Mouse (Mus musculus) layer of hippocampus, postnatal 25 days (tissue): Measurements from ENCODE around the gene Capn6. TPM values are rescaled to one million over a fixed set of nuclear protein-coding genes. Genes with fewer than 3 reads are reported as not detected.

Source experiments
- DNase-seq, 2 experiments: peaks; one replicate each; pipeline ENCODE4 v3.0.0; 2022; ENCODE audit warnings: mixed read lengths in 2 of 2, low spot score in 1 of 2; ENCODE audit errors: extremely low spot score in 1 of 2
- microRNA-seq, 2 experiments: library from miRNA; unstranded; fragments of <30 nt; microRNA quantifications; one replicate each; pipeline ENCODE4 v1.2.0; 2021
- total RNA-seq, 2 experiments: library from RNA; stranded (reverse); gene quantifications; 2 replicates each; pipeline ENCODE4 v1.2.3; 2021

Capn6 gene
- total RNA-seq: under 1 TPM; 0.39 to 0.40 TPM

DNA sequence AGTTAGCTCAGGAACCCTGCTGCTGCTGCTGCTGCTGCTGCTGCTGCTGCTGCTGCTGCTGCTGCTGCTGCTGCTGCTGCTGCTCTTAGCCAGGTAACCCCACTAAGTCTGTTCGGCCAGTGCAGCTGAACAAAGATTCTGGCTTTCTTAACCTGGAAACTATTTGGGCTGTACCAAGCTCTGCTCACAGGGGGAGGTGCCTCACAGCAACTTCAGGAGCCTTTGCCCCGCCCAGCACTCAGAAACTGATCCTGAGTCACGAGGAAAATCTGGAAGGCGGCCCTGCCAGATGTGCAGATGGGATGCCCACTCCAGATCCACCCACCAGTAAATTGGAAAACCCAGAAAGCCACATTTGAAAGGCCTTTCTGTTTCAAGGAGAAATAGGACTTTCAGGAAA lies at the start of gene Capn6:
Capn6 (minus strand) TSS at position 203 of the 400 bp plus-strand sequence.
- no peak for DNase-seq

GRCm38 (mm10) chrX:143867129-143867664 lies 40.0 kb upstream of the Capn6 start:
- no peak for DNase-seq

DNA sequence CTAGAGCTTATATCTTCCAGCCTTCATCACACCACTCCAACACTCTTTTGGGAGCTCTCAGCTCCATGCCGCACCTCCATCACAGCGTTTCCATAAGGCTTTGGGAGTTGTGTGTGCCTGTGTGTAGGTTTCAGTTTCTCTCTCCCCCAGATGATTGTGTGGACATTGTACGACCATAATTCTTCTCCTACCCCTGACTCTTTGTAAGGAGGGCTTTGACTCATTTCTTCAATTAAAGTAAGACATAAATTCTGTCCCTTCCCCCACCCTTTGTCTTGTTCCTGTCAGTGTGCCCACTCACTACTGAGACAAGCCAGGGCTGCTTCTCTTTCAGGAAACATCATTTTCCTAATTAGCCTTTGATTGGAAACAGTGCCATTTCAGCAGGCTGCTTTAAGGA lies 24.1 kb upstream of the Capn6 start:
- no peak for DNase-seq

GRCm38 (mm10) chrX:143849969-143850368 lies 22.8 kb upstream of the Capn6 start:
- no peak for DNase-seq

GRCm38 (mm10) chrX:143846637-143847036 lies 19.4 kb upstream of the Capn6 start:
- DNase-seq: no peak

DNA sequence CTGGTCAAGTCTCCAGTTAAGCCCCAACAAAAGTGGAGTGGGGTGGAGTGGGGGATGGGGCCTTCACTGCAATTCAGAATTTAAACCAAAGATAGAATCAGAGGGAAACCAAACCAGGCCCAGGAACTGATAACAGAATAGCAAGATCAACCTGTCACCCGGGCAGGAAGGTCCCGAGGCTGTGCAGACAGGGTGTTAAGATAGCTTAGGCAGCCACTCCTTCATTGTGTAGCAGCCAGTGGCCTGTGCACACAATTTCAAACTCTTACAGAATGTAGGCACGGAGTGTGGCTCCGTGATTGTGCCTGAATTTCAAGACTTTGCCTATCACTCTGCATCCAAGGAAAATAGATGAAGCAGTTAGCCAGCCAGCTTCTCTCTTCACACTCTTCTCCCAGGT lies 693 bp downstream of the Capn6 start:
- DNase-seq: no peak

DNA sequence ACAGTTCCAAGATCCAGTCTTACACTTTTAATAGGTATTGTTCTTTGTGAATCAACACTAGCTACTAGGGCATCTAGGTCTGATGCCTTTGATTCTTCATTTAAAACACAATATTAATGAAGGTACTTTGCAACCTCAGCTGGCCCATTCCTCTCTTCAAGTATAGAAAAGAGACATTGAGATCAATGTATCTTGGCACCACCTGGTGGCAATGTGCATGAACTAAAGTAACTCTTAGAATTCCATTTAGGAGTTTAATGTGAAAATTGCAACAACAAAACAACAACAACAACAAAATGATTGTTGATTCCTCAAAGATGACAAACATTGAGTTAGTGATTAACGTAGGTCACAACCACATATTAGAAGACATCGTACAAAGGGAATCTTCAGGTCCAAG lies 8.3 kb downstream of the Capn6 start:
- no peak for DNase-seq

DNA sequence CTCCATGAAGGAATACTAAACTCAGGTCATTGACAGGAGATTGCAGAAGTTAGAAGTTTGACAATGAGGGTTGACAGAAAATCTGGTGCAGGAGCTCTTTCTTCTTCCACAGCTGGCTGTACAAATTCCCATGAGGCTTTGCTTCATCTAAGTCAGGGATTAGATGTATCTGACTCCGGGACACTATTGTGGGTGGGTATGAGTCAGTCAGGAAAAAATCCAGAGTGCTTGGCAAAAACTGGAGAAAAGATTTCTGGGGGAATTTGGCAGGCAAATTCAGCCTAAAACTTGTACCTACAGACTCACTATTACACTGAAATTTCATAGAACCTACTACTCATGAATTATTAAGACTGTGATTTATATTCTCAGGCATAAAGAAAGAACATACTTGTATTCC lies 11.3 kb downstream of the Capn6 start:
- DNase-seq: no peak

DNA sequence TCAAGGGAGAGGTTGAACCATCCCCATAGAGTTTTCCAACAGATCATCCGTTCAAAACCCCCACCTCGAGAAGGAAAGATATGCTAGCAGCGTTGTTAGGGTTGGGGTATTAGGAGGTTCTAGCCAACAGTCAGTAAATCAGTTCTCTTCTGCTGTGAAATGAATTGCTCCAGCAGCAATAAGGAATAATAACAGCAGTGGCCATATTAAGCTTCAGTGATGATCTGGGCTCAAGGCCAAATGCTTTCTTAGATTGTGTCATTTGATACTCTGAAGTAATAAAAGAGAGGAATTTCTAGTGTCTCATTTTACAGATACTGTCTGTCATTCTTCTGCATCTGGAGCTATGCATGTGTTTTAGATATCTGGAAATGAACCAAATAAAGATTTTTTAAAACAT lies 64.7 kb downstream of the Capn6 start:
- no peak for DNase-seq

Small RNAs within 50 kb of the gene (microRNA-seq; reads per million reads assigned to microRNA genes)
- 0 reads per million in 2 experiments for gene Gm47298

Other genes starting within 250 kb of the Capn6 start
- 10 to 100 TPM; 21.5 to 24.7 TPM for gene Dcx, start 105.9 kb upstream of the Capn6 start, total RNA-seq